ENCODE assay signal across 16 mouse cellular contexts in genomic region chr17:66894181-66894580, GRCm38 (mm10).
"Had no signal": no experiment of that assay in that cellular context is flagged by ENCODE, and none has a peak within 500 bp of the region (broad histone marks: within the 10 kb centered on the region; RNA-seq: fewer than 3 reads in every experiment).

No protein-coding gene starts in this region.

- H3K27me3 ChIP-seq: neural tube, embryonic 13.5 days; neural tube, embryonic 15.5 days; stomach, embryonic 15.5 days had no signal

- H3K36me3 ChIP-seq: neural tube, embryonic 13.5 days; neural tube, embryonic 15.5 days; stomach, embryonic 15.5 days had no signal

- H3K4me2 ChIP-seq: neural tube, embryonic 13.5 days; neural tube, embryonic 15.5 days; stomach, embryonic 15.5 days had no signal

- H3K4me1 ChIP-seq: neural tube, embryonic 15.5 days; stomach, embryonic 15.5 days had no signal

- H3K9ac ChIP-seq: neural tube, embryonic 13.5 days; neural tube, embryonic 15.5 days; stomach, embryonic 15.5 days had no signal

- DNase-seq: retina, postnatal 1 day; right cerebral cortex, adult 18-20 months; right cerebral cortex, postnatal 14 days; right cerebral cortex, postnatal 25 days; right cerebral cortex, postnatal 4 days; spleen, adult 18-20 months; thymus, adult 18-20 months; thymus, adult 2 months; thymus, postnatal 14 days; thymus, postnatal 25 days; thymus, postnatal 36 days; thymus, postnatal 4 days had no signal

- H3K27ac ChIP-seq: neural tube, embryonic 13.5 days; neural tube, embryonic 15.5 days; stomach, embryonic 15.5 days; stomach, postnatal 0 days had no signal

- H3K4me3 ChIP-seq: neural tube, embryonic 13.5 days; neural tube, embryonic 15.5 days; stomach, embryonic 15.5 days had no signal

- H3K9me3 ChIP-seq: neural tube, embryonic 13.5 days; neural tube, embryonic 15.5 days; stomach, embryonic 15.5 days had no signal
